Mouse (Mus musculus) MEL (cell line): ENCODE data around the gene Prdm16. TPM values are rescaled to one million over a fixed set of nuclear protein-coding genes. Genes with fewer than 3 reads are reported as not detected.

ENCODE experiments used
- DNase-seq: peaks from one replicate; pipeline ENCODE4 v3.0.0; 2011; ENCODE audit warnings: low read depth, low spot score
- H3K27ac ChIP-seq: 2 replicates; pipeline ENCODE4 v1.5.1; 2012; ENCODE audit warnings: low read depth, mild to moderate bottlenecking, control low read depth, low read length, moderate library complexity; ENCODE audit not compliant: control insufficient read depth
- H3K27me3 ChIP-seq, 2 experiments: fragments of 150-350 bp in 1 of 2; sonication (generic) in 1 of 2; 2 replicates each; pipeline ENCODE4 v1.6.1; 2012; ENCODE audit warnings: low read length in 2 of 2, mild to moderate bottlenecking in 2 of 2, improper control_type of control experiment in 1 of 2, moderate library complexity in 1 of 2; ENCODE audit not compliant: insufficient read depth in 2 of 2, control insufficient read depth in 1 of 2
- H3K36me3 ChIP-seq, 2 experiments: 2 replicates each; pipeline ENCODE4 v1.6.1; 2012 to 2014; ENCODE audit warnings: low read length in 2 of 2, improper control_type of control experiment in 1 of 2, inconsistent platforms in 1 of 2, mild to moderate bottlenecking in 1 of 2; ENCODE audit not compliant: insufficient read depth in 2 of 2, control insufficient read depth in 1 of 2
- H3K4me1 ChIP-seq, 2 experiments: fragments of 150-350 bp in 1 of 2; sonication (generic) in 1 of 2; 2 replicates each; pipeline ENCODE4 v1.6.1; 2012; ENCODE audit warnings: low read length in 2 of 2, improper control_type of control experiment in 1 of 2, mild to moderate bottlenecking in 1 of 2; ENCODE audit not compliant: insufficient read depth in 2 of 2, control insufficient read depth in 1 of 2
- H3K4me3 ChIP-seq, 2 experiments: fragments of 150-350 bp in 1 of 2; sonication (generic) in 1 of 2; 2 replicates each; pipeline ENCODE4 v1.5.1; 2012; ENCODE audit warnings: low read depth in 2 of 2, low read length in 2 of 2, mild to moderate bottlenecking in 2 of 2, moderate library complexity in 2 of 2, control low read depth in 1 of 2, improper control_type of control experiment in 1 of 2; ENCODE audit not compliant: control insufficient read depth in 1 of 2, insufficient read depth in 1 of 2
- H3K79me2 ChIP-seq: 2 replicates; pipeline ENCODE4 v1.6.1; 2012; ENCODE audit warnings: mild to moderate bottlenecking, low read length, moderate library complexity; ENCODE audit not compliant: control insufficient read depth, poor library complexity, insufficient read depth
- H3K9ac ChIP-seq: 2 replicates; pipeline ENCODE4 v1.6.1; 2012; ENCODE audit warnings: low read depth, mild to moderate bottlenecking, control low read depth, low read length, moderate library complexity; ENCODE audit not compliant: control insufficient read depth, poor library complexity, severe bottlenecking
- H3K9me3 ChIP-seq: fragments of 150-350 bp; sonication (generic); replicated peaks from 2 replicates; pipeline ENCODE4 v1.6.1; 2012; ENCODE audit warnings: mild to moderate bottlenecking, low read length, improper control_type of control experiment, moderate library complexity; ENCODE audit not compliant: insufficient read depth
- CHD1 ChIP-seq: IDR thresholded peaks from 2 replicates; pipeline ENCODE4 v1.6.1; 2012; ENCODE audit warnings: low read depth, mild to moderate bottlenecking, inconsistent platforms, low read length, improper control_type of control experiment
- CHD2 ChIP-seq: IDR thresholded peaks from 2 replicates; pipeline ENCODE4 v1.6.1; 2011; ENCODE audit warnings: low read length, improper control_type of control experiment
- E2F4 ChIP-seq: IDR thresholded peaks from 2 replicates; pipeline ENCODE4 v1.6.1; 2011; ENCODE audit warnings: low read depth, low read length, improper control_type of control experiment, borderline replicate concordance
- ELF1 ChIP-seq: IDR thresholded peaks from 2 replicates; pipeline ENCODE4 v1.6.1; 2014; ENCODE audit warnings: low read depth, mild to moderate bottlenecking, inconsistent platforms, low read length, improper control_type of control experiment, moderate library complexity
- ETS1 ChIP-seq: IDR thresholded peaks from 2 replicates; pipeline ENCODE4 v1.6.1; 2012; ENCODE audit warnings: low read depth, mild to moderate bottlenecking, inconsistent platforms, low read length, improper control_type of control experiment, moderate library complexity
- JUND ChIP-seq: IDR thresholded peaks from 2 replicates; pipeline ENCODE4 v1.6.1; 2011; ENCODE audit warnings: low read depth, mild to moderate bottlenecking, improper control_type of control experiment, low read length
- KAT2A ChIP-seq: conservative IDR thresholded peaks from 2 replicates; pipeline ENCODE4 v1.6.1; 2012; ENCODE audit warnings: low read depth, low read length, improper control_type of control experiment, inconsistent platforms
- MAFK ChIP-seq: IDR thresholded peaks from 2 replicates; pipeline ENCODE4 v1.6.1; 2011; ENCODE audit warnings: low read depth, mild to moderate bottlenecking, low read length, improper control_type of control experiment, borderline replicate concordance
- MXI1 ChIP-seq: IDR thresholded peaks from 2 replicates; pipeline ENCODE4 v1.6.1; 2011; ENCODE audit warnings: mild to moderate bottlenecking, low read depth, low read length, improper control_type of control experiment
- NELFE ChIP-seq: IDR thresholded peaks from 2 replicates; pipeline ENCODE4 v1.6.1; 2011; ENCODE audit warnings: low read depth, low read length, improper control_type of control experiment
- POLR2A ChIP-seq, 2 experiments: IDR thresholded peaks; 2 replicates each; pipeline ENCODE4 v1.6.1; 2011 to 2012; ENCODE audit warnings: low read length in 2 of 2, mild to moderate bottlenecking in 2 of 2, control low read depth in 1 of 2, improper control_type of control experiment in 1 of 2, low read depth in 1 of 2, moderate library complexity in 1 of 2; ENCODE audit not compliant: control insufficient read depth in 1 of 2, insufficient read depth in 1 of 2, poor library complexity in 1 of 2
- RAD21 ChIP-seq: IDR thresholded peaks from 2 replicates; pipeline ENCODE4 v1.6.1; 2011; ENCODE audit warnings: mild to moderate bottlenecking, low read depth, low read length, improper control_type of control experiment
- SMC3 ChIP-seq: IDR thresholded peaks from 2 replicates; pipeline ENCODE4 v1.6.1; 2011; ENCODE audit warnings: low read depth, low read length, improper control_type of control experiment
- TAL1 ChIP-seq: IDR thresholded peaks from 2 replicates; pipeline ENCODE4 v1.6.1; 2012; ENCODE audit warnings: mild to moderate bottlenecking, inconsistent platforms, low read length, moderate library complexity, mixed read lengths
- TBP ChIP-seq: IDR thresholded peaks from 2 replicates; pipeline ENCODE4 v1.8.0; 2011; ENCODE audit warnings: low read depth, low read length, improper control_type of control experiment
- USF1 ChIP-seq: IDR thresholded peaks from 2 replicates; pipeline ENCODE4 v1.6.1; 2014; ENCODE audit warnings: low read depth, mild to moderate bottlenecking, inconsistent platforms, low read length, improper control_type of control experiment, moderate library complexity
- USF2 ChIP-seq, 2 experiments: IDR thresholded peaks; 2 replicates each; pipeline ENCODE4 v1.6.1; 2011 to 2012; ENCODE audit warnings: improper control_type of control experiment in 2 of 2, low read length in 2 of 2, borderline replicate concordance in 1 of 2, inconsistent platforms in 1 of 2, low read depth in 1 of 2, mild to moderate bottlenecking in 1 of 2; ENCODE audit not compliant: insufficient read depth in 1 of 2
- ZNF384 ChIP-seq: IDR thresholded peaks from 2 replicates; pipeline ENCODE4 v1.6.1; 2012; ENCODE audit warnings: low read depth, mild to moderate bottlenecking, inconsistent platforms, low read length, improper control_type of control experiment
- polyA plus RNA-seq, 2 experiments: library from polyadenylated mRNA; stranded (reverse) in 1 of 2; unstranded in 1 of 2; fragments of >175 nt in 1 of 2; fragments of >200 nt in 1 of 2; gene quantifications; 2 replicates each; pipeline versions ENCODE4 v1.2.1 to v1.2.4; 2012; ENCODE audit warnings: low replicate concordance in 2 of 2, low read depth in 1 of 2; ENCODE audit not compliant: insufficient read length in 2 of 2, insufficient read depth in 1 of 2, missing spikeins in 1 of 2
- total RNA-seq: library from RNA; depleted of rRNA; stranded (reverse); fragments of 300-350 nt; gene quantifications from 2 replicates; pipeline ENCODE4 v1.2.3, GENCODE M21; 2012

Prdm16 gene
- total and polyA plus RNA-seq, 3 experiments, result not detected

- H3K27ac ChIP-seq, result no peak overlapping the region
- H3K4me1 ChIP-seq, result no peaks in the 10 kb centered on the region
- H3K27me3 ChIP-seq, result no peaks in the 10 kb centered on the region
- no peak overlapping the region for H3K9ac ChIP-seq
- H3K4me3 ChIP-seq, result no peak overlapping the region
- H3K79me2 ChIP-seq, result no peaks in the 10 kb centered on the region
- no peaks in the 10 kb centered on the region for H3K36me3 ChIP-seq
- TF ChIP-seq CHD1 (no peak), JUND (no peak), SMC3 (no peak), MXI1 (no peak)
- no peaks in the 10 kb centered on the region for H3K9me3 ChIP-seq
- no peak for DNase-seq
Measured at GRCm38 (mm10) chr4:154590910-154591309, 45.8 kb downstream of the Prdm16 start.

GRCm38 (mm10) chr4:154586334-154586733, 50.3 kb downstream of the Prdm16 start:
- Histone ChIP-seq H3K36me3 (no peaks in the 10 kb centered on the region), H3K9ac (no peak overlapping the region), H3K27ac (no peak overlapping the region), H3K79me2 (no peaks in the 10 kb centered on the region), H3K27me3 (no peaks in the 10 kb centered on the region), H3K9me3 (no peaks in the 10 kb centered on the region), H3K4me3 (no peak overlapping the region)
- DNase-seq, result no peak
- TF ChIP-seq CHD1, result no peak
- no peak for TF ChIP-seq ZNF384
- no peak for TF ChIP-seq NELFE
- TF ChIP-seq TBP, result no peak
- TF ChIP-seq CHD2, result no peak
- TF ChIP-seq USF2 (IDR thresholded peaks at IDR 0.05; ENCODE audit: borderline replicate concordance in 1 of 2, insufficient read depth in 1 of 2, low read depth in 1 of 2, low read length in 2 of 2), result no peak
- TF ChIP-seq E2F4, result no peak
- no peak for TF ChIP-seq USF1
- no peak for TF ChIP-seq RAD21
- no peak for TF ChIP-seq POLR2A (IDR thresholded peaks at IDR 0.05; ENCODE audit: control insufficient read depth in 1 of 2, insufficient read depth in 1 of 2, low read depth in 1 of 2, low read length in 2 of 2, poor library complexity in 1 of 2)
- TF ChIP-seq ETS1, result no peak
- no peak for TF ChIP-seq TAL1
- TF ChIP-seq MAFK, result no peak
- no peak for TF ChIP-seq KAT2A
- no peak for TF ChIP-seq SMC3
- TF ChIP-seq MXI1, result no peak
- TF ChIP-seq ELF1, result no peak
- TF ChIP-seq, all 39 proteins: peak for 0
- H3K4me1 ChIP-seq, result no peaks in the 10 kb centered on the region
